Comparison of ENCODE assay signal across 8 mouse cellular contexts in the genomic region with DNA sequence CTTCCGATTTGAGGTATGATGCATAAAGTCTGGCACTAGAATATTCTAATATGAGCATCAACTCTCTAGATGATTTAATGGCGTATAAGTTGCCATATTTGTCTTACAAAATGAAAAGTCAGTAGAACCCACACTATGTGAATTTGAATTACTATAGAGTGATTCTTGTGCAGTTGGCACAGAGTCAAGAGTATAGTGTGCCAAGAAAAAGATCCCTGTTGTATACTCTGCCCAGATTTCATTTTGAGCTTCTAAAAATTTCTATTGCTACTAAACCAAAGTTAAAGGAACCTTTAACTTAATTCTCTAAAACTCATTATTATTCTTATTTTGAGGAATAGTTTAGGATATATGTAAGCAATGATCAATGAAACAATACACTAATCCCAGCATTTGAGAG. TPM values are rescaled to one million over a fixed set of nuclear protein-coding genes. Genes with fewer than 3 reads are reported as not detected.
DNase-seq lines count a peak whose midpoint lies in the region; ATAC-seq lines count a peak whose summit lies in the region.

A gene (plus strand): TSS at position 301 of the 400 bp plus-strand sequence.

- H3K9ac ChIP-seq in lung, embryonic 16.5 days (ENCODE audit: low read length) = peak within 1 kb of the TSS; percentile 93
- peak within 1 kb of the TSS; percentile 100 for H3K9ac ChIP-seq in midbrain, embryonic 15.5 days

- H3K4me3 ChIP-seq in lung, embryonic 16.5 days (ENCODE audit: low read length) = peak within 1 kb of the TSS; percentile 83
- peak within 1 kb of the TSS; percentile 96 for H3K4me3 ChIP-seq in midbrain, embryonic 15.5 days

- WGBS in lung, embryonic 16.5 days = 83% methylated on average over 2 of the region's 2 CpGs
- 82% methylated on average over 2 of the region's 2 CpGs for WGBS in large intestine, adult 2 months
- WGBS in midbrain, embryonic 15.5 days = 88% methylated on average over 2 of the region's 2 CpGs

- no peak for ATAC-seq in lung, embryonic 16.5 days (ENCODE audit: low read depth)
- no peak for ATAC-seq in midbrain, embryonic 15.5 days (replicated peaks)
- ATAC-seq in megakaryocyte progenitor cell, adult 5-6 weeks (replicated peaks; ENCODE audit: poor library complexity) = no peak

- H3K4me2 ChIP-seq in lung, embryonic 16.5 days (ENCODE audit: low read depth, low read length) = peak within 1 kb of the TSS; percentile 95
- H3K4me2 ChIP-seq in midbrain, embryonic 15.5 days = peak within 1 kb of the TSS; percentile 67

- no peaks in the 10 kb centered on the region for H3K36me3 ChIP-seq in lung, embryonic 16.5 days (ENCODE audit: control insufficient read depth, insufficient read depth, low read length)
- H3K36me3 ChIP-seq in midbrain, embryonic 15.5 days (replicated peaks) = no peaks in the 10 kb centered on the region

- no peak within 1 kb of the TSS for H3K27ac ChIP-seq in lung, embryonic 16.5 days (ENCODE audit: low read length)
- H3K27ac ChIP-seq in midbrain, embryonic 15.5 days = peak within 1 kb of the TSS; percentile 99

- H3K27me3 ChIP-seq in lung, embryonic 16.5 days (ENCODE audit: control insufficient read depth, insufficient read depth, low read depth, low read length) = no peaks in the 10 kb centered on the region; the same call in 1 of the 2 replicates
- no peaks in the 10 kb centered on the region for H3K27me3 ChIP-seq in midbrain, embryonic 15.5 days (replicated peaks)

- DNase-seq in adrenal gland, postnatal 14 days = no peak
- DNase-seq in adrenal gland, postnatal 10 days = no peak
- no peak for DNase-seq in lung, postnatal 36 days
- no peak for DNase-seq in large intestine, adult 2 months (ENCODE audit: low read depth, low spot score)
- no peak for DNase-seq in adrenal gland, adult (ENCODE audit: inconsistent age in 2 of 2, low spot score in 1 of 2)

- H3K9me3 ChIP-seq in lung, embryonic 16.5 days (ENCODE audit: control insufficient read depth, low read length) = no peaks in the 10 kb centered on the region
- no peaks in the 10 kb centered on the region for H3K9me3 ChIP-seq in midbrain, embryonic 15.5 days

- H3K4me1 ChIP-seq in lung, embryonic 16.5 days (replicated peaks; ENCODE audit: control insufficient read depth, insufficient read depth, low read length) = peaks cover 4% of the 10 kb centered on the region; the same call in 1 of the 2 replicates
- peaks cover 30% of the 10 kb centered on the region for H3K4me1 ChIP-seq in midbrain, embryonic 15.5 days

RNA-seq across cellular contexts. Expression of the gene that starts here (rescaled TPM):
- 12.0 and 16.7 TPM in 2 replicates for total RNA-seq in adrenal gland, postnatal 14 days (2021)
- 10 to 100 TPM in 1 of 2 experiments, 1 to 10 TPM in 1; 7.5 to 10.4 TPM for total RNA-seq in adrenal gland, postnatal 10 days (2021)
- polyA plus RNA-seq in lung, embryonic 16.5 days (2015; fragmentation: Nextera tagmentation; extraction: Ambion mirVana) = 8.6 and 9.5 TPM in 2 replicates
- 22.0 and 35.0 TPM in 2 replicates for polyA plus RNA-seq in large intestine, adult 2 months (2012; rRNA removed)
- 71.4 and 79.5 TPM in 2 replicates for polyA plus RNA-seq in midbrain, embryonic 15.5 days (2015; fragmentation: Nextera tagmentation; extraction: Ambion mirVana)
- 2.9 and 3.7 TPM in 2 replicates for total RNA-seq in megakaryocyte progenitor cell, adult 5-6 weeks (2015)
- total RNA-seq in megakaryocyte progenitor cell, adult 5-6 weeks (2017) = 0.21 and 1.3 TPM in 2 replicates
